ENCODE assay signal across 9 mouse cellular contexts in genomic region chr4:120215915-120216591, GRCm38 (mm10). TPM values are rescaled to one million over a fixed set of nuclear protein-coding genes. Genes with fewer than 3 reads are reported as not detected.
DNase-seq lines count a peak whose midpoint lies in the region; ATAC-seq and TF ChIP-seq lines count a peak whose summit lies in the region.
"Had no signal": no experiment of that assay in that cellular context is flagged by ENCODE, and none has a peak within 500 bp of the region (broad histone marks: within the 10 kb centered on the region; RNA-seq: fewer than 3 reads in every experiment).

No protein-coding gene starts in this region.

- no peaks in the 10 kb centered on the region for H3K36me3 ChIP-seq in kidney, embryonic 16.5 days (ENCODE audit: insufficient read depth, low read length)
- no peaks in the 10 kb centered on the region for H3K36me3 ChIP-seq in forebrain, embryonic 10.5 days (replicated peaks)
- no peaks in the 10 kb centered on the region for H3K36me3 ChIP-seq in hindbrain, embryonic 12.5 days
- H3K36me3 ChIP-seq: limb, embryonic 13.5 days had no signal

- TF ChIP-seq POLR2A in bone marrow macrophage, adult 2 months (IDR thresholded peaks at IDR 0.05; ENCODE audit: borderline replicate concordance, low read depth, low read length), result no peak

- H3K9me3 ChIP-seq in kidney, embryonic 16.5 days (ENCODE audit: low read length), result no peaks in the 10 kb centered on the region
- no peaks in the 10 kb centered on the region for H3K9me3 ChIP-seq in forebrain, embryonic 10.5 days
- no peaks in the 10 kb centered on the region for H3K9me3 ChIP-seq in hindbrain, embryonic 12.5 days (replicated peaks)
- H3K9me3 ChIP-seq: limb, embryonic 13.5 days had no signal

- no peak overlapping the region for H3K9ac ChIP-seq in kidney, embryonic 16.5 days (replicated peaks; ENCODE audit: low read length)
- no peak overlapping the region for H3K9ac ChIP-seq in hindbrain, embryonic 12.5 days
- H3K9ac ChIP-seq: limb, embryonic 13.5 days had no signal

- 0 out of 2 replicates have a peak, but pooled peaks have one; percentile 30 for TF ChIP-seq CTCF in bone marrow macrophage, adult 2 months (IDR thresholded peaks at IDR 0.05; ENCODE audit: low read depth, low read length)

- DNase-seq in kidney, adult 9 months, result peak; percentile 24
- peak; percentile 55 for DNase-seq in forebrain, embryonic 10.5 days (ENCODE audit: extremely low spot score, low spot score)
- peak; percentile 81 for DNase-seq in left cerebral cortex, postnatal 4 days
- DNase-seq in neural tube, embryonic 10.5 days (ENCODE audit: extremely low spot score, low spot score), result peak; percentile 63
- peak; percentile 18 for DNase-seq in yolk sac, embryonic 10.5 days (ENCODE audit: low spot score)

- ATAC-seq in kidney, embryonic 16.5 days (ENCODE audit: low FRiP score, low TSS enrichment), result no peak
- peak; percentile 59 for ATAC-seq in hindbrain, embryonic 12.5 days (ENCODE audit: low FRiP score)

- no peak overlapping the region for H3K4me2 ChIP-seq in kidney, embryonic 16.5 days (replicated peaks; ENCODE audit: low read depth, low read length)
- H3K4me2 ChIP-seq in hindbrain, embryonic 12.5 days (replicated peaks), result no peak overlapping the region
- H3K4me2 ChIP-seq: limb, embryonic 13.5 days had no signal

- intact Hi-C loops in left cerebral cortex, postnatal 4 days (cut with DNase I), result no loop called here

- H3K4me1 ChIP-seq in kidney, embryonic 16.5 days (ENCODE audit: insufficient read depth, low read length), result no peaks in the 10 kb centered on the region
- no peaks in the 10 kb centered on the region for H3K4me1 ChIP-seq in bone marrow macrophage, adult 2 months (ENCODE audit: control insufficient read depth, insufficient read depth, low read length)
- H3K4me1 ChIP-seq in forebrain, embryonic 10.5 days, result peaks cover 19% of the 10 kb centered on the region
- H3K4me1 ChIP-seq in hindbrain, embryonic 12.5 days, result peaks cover 13% of the 10 kb centered on the region

- H3K4me3 ChIP-seq in kidney, embryonic 16.5 days (ENCODE audit: low read length), result no peak overlapping the region
- no peak overlapping the region for H3K4me3 ChIP-seq in bone marrow macrophage, adult 2 months (ENCODE audit: insufficient read depth, low read length)
- H3K4me3 ChIP-seq in forebrain, embryonic 10.5 days, result no peak overlapping the region
- no peak overlapping the region for H3K4me3 ChIP-seq in hindbrain, embryonic 12.5 days
- H3K4me3 ChIP-seq: limb, embryonic 13.5 days had no signal

- H3K27ac ChIP-seq in kidney, embryonic 16.5 days (ENCODE audit: low read length), result no peak overlapping the region
- H3K27ac ChIP-seq in bone marrow macrophage, adult 2 months (ENCODE audit: insufficient read depth, low read depth, low read length), result no peak overlapping the region
- no peak overlapping the region for H3K27ac ChIP-seq in forebrain, embryonic 10.5 days
- no peak overlapping the region for H3K27ac ChIP-seq in hindbrain, embryonic 12.5 days
- H3K27ac ChIP-seq: limb, embryonic 13.5 days had no signal

- 40% methylated on average over 10 of the region's 10 CpGs for WGBS in kidney, embryonic 16.5 days
- 28% methylated on average over 10 of the region's 10 CpGs for WGBS in forebrain, embryonic 10.5 days
- WGBS in hindbrain, embryonic 12.5 days, result 32% methylated on average over 10 of the region's 10 CpGs

- no peaks in the 10 kb centered on the region for H3K27me3 ChIP-seq in kidney, embryonic 16.5 days (ENCODE audit: insufficient read depth, low read length)
- peaks cover 8% of the 10 kb centered on the region for H3K27me3 ChIP-seq in forebrain, embryonic 10.5 days (ENCODE audit: poor library complexity, severe bottlenecking)
- H3K27me3 ChIP-seq in hindbrain, embryonic 12.5 days, result no peaks in the 10 kb centered on the region
- H3K27me3 ChIP-seq: limb, embryonic 13.5 days had no signal

RNA-seq across cellular contexts. Expression of gene Edn2, which starts 55.0 kb away (rescaled TPM):
- polyA plus RNA-seq in kidney, embryonic 16.5 days (2015; fragmentation: Nextera tagmentation; extraction: Ambion mirVana), result 0.10 TPM in 1 of 2 replicates, not detected in the other
- polyA plus RNA-seq in bone marrow macrophage, adult 2 months (2012; ENCODE audit: insufficient read depth, insufficient read length, missing spikeins), result not detected in 2 replicates
- polyA plus RNA-seq in forebrain, embryonic 10.5 days (2016; fragmentation: Nextera tagmentation; extraction: Ambion mirVana), result not detected in 2 replicates
- not detected in 2 replicates for polyA plus RNA-seq in hindbrain, embryonic 12.5 days (2016; fragmentation: Nextera tagmentation; extraction: Ambion mirVana)
- not detected for total RNA-seq in left cerebral cortex, postnatal 4 days (2021)

Comparison
In these comparisons a context has a peak if more than half of its experiments do, and no peak if none do; other contexts are left out.
1. DNase-seq: peak in every context shown above with its lines; median percentile 81 in left cerebral cortex, postnatal 4 days; 63 in neural tube, embryonic 10.5 days; 55 in forebrain, embryonic 10.5 days; 24 in kidney, adult 9 months; 18 in yolk sac, embryonic 10.5 days.